Mouse (Mus musculus): ENCODE measurements around the gene Ifrd2.

The Ifrd2 gene

DNA sequence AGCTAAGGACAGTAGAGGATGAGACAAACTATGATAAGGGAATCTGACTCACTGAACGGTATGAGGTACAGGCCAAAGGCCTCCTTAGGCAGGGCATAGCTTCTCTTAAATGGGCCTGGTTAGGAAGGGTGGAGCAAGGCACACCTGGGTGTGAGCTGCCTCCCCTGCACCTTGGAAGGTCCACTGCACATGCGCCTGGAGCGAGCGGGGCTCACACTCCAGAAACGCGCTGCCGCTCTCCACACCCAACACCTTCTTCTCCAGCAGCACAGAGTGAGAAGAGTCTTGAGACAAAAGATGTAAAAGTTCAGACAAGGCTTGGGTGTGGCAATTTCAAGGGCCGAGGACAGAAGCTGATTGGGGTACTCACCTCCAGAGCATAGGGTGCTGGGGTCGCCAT, 12.0 kb downstream of the Ifrd2 start:
- in situ Hi-C loops (cut with MseI, MboI) = no loop called here

DNA sequence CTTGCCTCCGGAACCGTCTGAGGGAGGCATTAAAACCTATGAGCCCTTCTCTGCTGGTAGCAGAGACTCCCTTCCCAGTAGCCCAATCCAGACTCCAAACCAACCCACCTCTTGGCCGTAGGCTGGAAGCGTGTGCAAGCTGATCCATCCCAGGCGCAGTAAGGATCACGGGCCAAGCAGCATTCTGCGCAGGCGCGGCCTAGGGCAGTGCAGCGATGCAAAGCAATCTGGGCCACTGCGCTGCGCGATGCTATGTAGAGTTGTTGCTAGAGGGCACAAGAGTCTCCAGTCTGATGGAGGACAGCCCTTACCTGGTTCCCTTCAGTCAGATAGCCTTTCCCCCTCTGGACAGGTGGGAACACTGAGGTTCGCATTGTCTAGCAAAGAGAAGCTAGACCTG, 12.4 kb downstream of the Ifrd2 start:
- in situ Hi-C loops (cut with MseI, MboI) = no loop called here

DNA sequence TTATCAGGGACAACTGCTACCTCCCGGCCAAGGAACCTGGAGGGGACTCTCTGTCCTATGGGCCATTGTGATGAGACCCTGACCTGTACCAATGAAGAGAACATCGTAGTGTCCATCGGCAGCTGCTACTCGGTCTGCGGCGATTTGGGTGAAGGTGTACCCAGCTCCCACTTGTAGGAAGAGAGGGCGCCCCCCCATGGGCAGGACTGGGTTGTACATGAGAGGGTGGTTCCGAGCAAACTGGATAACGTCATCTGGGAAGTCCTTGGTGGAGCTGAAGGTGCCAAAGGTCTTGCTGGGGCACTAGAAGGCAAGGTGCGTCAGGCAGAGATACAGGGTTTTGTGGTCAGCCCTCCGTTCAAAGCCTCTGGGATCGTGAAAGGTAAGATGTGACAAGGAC, 13.3 kb downstream of the Ifrd2 start:
- in situ Hi-C loops (cut with MseI, MboI) = no loop called here

DNA sequence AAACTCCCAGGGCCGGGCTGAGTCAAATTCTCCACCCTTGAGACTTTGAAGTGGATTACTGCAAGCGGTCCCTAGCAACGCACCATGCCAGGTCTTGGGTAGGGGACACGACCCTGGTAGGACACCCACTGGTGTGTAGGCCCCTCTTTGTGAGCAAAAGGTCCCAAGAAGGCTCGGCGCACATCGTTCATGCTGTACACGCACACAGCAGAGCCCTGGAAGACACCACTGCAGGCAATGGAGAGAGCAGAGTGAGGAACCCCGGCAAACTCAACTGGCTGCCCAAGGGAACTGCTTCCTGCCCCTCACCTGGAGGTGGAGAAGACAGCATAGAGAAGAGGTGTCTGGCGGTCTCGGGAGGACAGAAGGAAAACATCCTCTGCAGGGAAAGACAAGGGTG, 13.8 kb downstream of the Ifrd2 start:
- in situ Hi-C loops (cut with MseI, MboI) = no loop called here

DNA sequence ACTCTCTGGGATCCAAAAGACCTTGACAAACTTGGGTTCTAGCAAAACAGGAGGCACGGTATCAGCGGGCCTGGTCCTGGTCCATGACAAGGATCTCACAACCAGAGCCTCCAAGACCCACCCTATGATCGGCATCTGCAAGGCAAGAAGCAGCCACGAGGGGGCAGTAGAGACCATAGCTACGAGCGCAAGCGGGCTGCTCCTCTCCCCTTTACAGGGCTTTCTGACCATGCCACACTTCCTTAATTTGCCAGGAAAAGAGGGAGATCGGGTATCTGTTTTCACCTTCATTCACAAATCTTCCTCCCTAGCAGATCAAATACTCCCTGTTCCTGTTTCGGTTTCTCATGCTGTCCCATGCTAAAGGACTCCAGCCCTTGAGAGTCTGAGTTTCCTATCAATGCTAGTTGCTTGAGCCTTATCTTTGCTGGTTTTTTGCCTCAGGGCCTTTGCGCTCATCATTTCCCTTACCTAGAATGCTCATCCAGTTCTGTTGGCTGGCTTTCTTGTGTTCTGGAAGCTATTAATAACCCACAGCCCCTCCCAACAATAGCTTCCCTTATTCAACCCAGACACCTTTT, 14.7 kb downstream of the Ifrd2 start:
- in situ Hi-C loops (cut with MseI, MboI) = no loop called here

DNA sequence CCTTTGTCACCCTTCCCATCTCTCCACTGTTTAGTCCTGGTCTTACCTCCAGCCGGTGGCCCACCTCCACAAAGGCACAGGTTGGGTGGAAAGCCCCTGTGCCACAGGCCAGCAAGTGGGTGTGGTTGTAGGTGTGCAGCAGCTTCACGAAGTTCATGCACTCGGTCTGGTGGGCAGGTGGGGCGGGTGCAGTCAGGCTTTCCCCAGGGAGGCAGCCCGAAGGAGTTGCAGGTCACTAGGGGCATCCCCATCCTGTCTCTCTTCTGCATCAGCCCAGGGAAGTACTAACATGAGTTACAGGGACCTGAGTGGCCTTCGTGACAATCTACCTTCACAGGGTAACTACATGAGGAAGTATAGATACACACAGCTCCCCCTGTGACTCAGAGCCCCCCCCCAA, 15.8 kb downstream of the Ifrd2 start:
- in situ Hi-C loops (cut with MseI, MboI) = no loop called here

DNA sequence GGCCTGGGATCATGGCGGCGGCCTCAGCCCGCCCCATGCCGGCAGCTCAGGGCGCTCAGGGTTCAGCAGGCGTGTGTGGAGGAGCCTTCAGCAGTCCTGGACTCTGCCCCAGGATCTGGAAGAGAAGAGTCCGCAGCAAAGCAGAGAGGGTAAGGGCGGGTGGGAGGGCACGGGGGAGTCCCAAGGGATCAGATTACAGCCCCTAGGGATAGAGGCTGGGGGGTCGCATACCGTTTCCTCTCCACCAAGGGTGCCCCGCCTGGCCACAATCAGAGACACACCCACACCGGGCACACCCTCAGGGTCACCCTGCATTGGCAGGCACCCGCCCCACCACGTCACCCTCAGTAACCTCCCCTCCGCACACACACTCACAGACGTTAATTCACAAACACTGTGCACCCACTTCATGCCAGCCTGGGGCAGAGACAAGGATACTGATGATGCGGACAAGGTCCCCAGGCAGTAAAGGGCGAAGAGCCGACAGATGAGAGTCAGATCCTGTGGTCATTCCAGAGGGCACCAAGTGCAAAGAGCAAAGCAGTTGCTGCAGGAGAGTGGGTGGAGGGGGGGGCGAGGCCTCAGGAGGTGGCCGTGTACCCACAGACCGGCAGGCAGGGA, 17.7 kb downstream of the Ifrd2 start:
- in situ Hi-C loops (cut with MseI, MboI) = no loop called here

DNA sequence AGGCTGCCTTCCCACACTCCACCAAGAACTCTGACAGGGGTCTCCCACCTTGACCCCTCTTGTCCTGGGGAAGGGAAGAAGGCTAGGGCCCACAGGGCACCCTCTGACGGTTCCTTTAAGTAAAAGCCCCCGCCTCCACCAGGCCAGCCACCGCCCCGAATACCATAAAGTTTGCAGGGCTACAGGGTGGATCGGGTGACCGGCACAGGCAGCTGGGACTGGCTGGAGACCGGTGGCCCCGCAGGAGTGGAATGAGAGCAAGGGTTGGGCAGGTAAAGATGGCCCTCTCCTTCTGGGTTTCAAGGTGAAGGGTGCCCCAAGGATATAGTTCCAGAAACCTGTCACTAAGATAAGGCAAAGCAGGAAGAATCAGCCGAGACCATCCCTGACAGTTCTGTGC, 19.1 kb downstream of the Ifrd2 start:
- in situ Hi-C loops (cut with MseI, MboI) = no loop called here

DNA sequence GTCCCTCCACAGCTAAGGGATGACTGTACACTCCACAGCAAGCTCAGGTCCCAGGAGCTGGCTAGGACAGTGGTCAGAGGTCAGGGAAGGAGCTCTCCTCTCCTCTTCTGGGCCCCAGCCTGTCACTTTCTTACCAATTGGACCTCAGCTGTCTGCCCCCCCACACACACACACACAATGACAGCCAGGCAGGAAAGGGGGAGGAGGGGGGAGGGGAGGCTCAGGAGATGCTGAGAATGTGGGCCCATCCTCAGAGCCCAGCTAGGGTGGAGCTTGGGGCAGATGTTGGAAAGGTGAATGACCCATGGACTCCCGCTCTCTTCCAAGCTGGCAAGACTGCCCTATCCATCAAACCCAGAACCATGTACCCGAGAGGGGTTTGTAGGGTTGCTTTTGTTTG, 19.6 kb downstream of the Ifrd2 start:
- in situ Hi-C loops (cut with MseI, MboI) = no loop called here

DNA sequence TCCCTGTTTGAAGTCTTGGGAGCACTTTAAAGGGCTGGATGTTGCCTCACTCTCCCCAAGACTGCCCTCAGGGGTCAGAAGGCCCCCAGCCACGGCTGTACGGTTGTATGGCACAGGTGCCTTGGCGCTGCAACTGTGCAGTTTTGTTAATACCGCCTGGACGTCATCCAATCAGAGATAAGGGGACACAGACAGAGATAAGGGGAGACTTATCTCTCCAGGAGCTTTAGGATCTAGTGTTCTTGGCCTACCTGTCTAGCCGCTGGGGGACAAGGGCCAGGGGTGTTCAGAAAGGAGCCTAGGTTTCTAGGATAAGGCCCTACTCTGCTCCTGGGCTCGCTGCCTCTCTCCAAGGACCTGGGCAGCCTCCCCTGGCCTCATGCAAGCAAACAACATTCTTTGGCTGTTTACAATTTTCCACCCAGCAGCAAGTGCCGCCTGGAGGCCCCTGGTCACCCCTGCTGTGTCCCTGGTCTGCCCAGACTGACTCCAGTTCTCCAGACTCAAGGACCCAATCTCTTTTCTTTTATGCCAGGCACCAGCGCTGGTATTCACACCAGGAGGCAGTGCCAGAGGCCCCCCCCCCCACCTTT, 20.3 kb downstream of the Ifrd2 start:
- in situ Hi-C loops (cut with MseI, MboI) = no loop called here

DNA sequence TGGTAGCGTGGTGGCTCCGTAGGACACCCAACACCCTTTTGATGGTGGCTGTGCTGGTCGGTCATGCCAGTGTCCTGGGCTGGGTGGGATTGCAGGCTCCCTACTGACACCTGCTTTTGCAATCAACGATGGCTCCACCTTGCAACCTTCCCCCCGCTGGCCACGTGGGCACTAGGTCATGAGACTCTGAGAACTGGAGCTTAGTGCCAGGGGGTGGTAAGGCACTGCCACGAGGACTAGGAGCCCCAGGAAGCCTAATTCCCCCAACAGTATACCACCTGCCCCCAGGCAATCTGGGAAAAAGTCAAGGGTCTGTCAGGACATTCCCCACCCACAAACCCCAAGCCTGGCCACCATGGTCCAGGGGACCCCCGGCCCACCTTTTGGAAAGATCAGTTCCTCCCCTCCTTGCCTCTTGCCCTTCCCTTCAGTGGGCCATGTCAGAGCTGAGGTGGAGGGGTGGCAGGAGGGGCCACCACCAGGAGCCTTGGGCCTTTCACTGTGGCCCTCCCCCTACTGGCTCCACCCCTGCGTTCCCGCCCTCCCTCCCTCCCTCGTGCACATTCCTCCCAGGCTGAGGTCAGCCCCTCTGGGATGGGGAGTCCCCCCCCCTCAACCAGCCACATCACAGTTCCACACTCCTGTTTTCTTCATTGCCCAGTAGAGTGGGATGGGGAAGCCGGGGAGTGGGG, 21.4 kb downstream of the Ifrd2 start, which contains the start of gene Sema3b:
Gene Sema3b (minus strand): TSS at position 489 of the 692 bp plus-strand sequence.
- in situ Hi-C loops (cut with MseI, MboI) = no loop called here

DNA sequence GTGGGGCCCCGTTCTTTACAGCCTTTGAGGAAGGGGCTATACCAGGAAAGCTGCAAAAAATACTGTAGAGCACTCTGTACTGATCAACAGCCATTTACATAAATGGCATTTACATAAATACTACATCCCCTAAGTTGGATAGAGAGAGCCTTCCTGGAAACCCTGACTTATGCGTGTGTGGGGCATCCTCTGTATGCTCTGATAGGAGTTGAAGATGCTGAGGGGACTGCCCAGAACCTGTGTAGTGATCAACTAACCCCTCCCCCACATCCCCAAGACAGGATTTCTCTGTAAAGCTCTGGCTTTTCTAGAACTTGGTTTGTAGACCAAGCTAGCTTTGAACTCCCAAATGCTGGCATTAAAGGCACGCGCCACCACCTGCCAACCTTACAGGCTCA, 22.0 kb downstream of the Ifrd2 start:
- in situ Hi-C loops (cut with MseI, MboI) = no loop called here

DNA sequence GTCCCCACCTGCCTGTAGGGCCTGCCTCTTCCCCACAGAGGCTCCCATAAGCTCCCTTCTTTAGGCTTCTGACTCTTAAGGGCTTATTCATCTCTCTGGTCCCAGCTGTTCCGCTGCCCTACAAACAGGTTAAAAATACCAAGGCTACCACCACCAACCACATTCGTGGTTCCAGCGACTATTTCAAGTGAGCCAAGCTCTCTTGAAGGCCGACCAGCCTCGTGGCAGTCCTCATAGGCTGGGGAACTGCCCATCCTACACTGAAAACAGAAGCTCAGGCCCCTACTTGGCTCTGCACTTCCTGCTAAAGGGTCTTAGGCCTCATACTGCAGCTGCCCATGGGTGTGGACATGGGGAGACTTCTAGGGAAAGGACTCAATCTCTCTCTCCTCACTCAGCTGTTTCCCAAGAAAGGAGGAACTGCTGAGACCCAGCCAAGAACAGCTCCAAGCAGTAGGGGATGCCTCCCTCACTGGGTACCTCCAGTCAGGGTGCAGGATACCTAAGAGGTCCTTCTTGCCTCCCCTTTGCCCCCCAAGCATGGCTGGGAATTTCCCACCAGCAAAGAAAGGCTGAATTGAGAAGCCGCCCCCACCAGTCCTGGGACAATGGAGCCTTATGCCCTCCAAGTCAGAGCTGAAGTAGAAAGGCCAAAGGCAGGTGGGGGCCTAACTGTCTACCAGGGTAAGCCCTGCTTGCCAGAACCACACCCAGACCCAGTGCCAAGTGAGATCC, 24.2 kb downstream of the Ifrd2 start:
- in situ Hi-C loops (cut with MseI, MboI) = no loop called here

DNA sequence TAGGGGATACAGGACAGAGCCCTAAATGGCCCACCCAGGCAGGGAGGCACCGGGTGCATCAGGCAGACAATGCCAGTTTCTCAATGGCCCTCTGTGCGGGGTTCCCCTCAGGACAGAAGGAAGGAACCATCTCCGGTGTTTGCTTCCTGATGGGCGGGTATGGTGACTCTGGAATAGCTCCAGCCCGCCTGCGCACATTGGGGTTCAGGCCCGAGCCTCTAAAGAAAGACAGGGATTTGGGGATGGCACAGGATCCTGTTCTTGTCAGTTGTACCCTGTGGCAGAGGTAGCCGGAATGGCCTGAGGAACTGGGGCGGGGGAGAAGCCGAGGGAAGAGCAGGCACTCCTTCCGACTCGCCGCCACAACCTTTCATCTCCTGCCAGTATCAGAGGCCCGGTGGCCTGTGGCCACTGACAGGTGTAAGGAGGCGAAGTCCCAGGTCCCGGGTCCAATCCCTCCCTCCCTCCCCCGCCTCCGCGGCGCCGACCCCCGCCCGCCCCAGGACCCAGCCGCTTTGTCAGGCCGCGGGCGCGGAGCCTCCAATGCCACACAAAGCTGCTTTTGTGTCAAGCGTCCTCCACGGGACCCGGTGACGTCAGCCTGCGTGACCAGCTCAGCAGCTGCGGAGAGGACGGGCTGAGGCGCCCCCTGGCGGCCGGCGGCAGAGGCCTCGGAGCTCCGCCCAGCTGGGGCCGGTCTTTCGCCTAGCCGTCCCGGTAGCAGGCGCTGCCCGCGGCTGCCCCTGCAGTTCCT, 24.9 kb downstream of the Ifrd2 start:
- in situ Hi-C loops (cut with MseI, MboI) = no loop called here

DNA sequence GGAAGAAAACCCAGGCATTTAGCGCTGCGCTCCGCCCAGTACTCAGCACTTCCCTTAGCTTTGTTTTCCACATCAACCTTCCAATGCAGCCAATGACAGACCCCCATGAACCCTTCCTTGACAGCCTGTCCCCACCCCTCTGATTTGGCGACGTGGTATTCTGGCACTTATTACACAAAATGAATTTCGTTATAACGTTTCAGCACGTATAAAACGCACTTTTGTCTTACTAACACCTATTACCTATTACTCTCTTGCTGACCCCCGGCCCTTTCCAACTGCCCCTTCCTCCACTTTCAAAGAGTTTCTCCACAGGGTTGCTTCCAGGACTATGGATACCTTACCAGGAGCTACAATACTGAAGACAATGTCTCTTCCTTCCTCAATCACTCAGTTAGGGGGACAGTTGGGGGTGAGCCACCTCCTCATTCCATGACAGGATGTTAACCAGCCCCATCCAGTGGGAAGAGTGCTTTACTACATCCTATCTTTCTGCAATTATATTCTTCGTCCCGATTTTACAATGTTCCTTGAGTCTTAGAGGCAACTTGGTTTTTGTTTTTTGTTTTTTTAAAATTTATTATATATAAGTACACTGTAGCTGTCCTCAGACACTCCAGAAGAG, 25.6 kb downstream of the Ifrd2 start:
- in situ Hi-C loops (cut with MseI, MboI) = no loop called here

DNA sequence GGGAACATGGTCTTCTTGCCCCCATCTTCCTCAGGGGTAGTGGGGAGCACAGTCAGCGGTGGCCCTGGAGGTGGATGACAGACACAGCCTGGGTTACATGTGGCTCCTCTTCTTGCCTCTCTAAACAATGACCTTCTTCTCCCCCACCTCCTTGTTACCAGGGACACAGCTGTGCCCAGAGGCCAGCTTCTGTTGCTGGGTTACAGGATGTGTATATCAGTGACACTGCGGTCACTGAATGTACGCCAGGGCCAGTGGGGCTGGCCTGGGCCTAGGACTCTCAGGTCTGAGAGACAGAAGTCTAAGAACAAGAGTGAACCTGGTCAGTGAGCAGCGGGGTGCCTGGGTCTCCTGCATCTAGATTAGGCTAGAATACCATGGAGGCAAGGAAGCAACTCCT, 27.6 kb downstream of the Ifrd2 start:
- in situ Hi-C loops (cut with MseI, MboI) = no loop called here

DNA sequence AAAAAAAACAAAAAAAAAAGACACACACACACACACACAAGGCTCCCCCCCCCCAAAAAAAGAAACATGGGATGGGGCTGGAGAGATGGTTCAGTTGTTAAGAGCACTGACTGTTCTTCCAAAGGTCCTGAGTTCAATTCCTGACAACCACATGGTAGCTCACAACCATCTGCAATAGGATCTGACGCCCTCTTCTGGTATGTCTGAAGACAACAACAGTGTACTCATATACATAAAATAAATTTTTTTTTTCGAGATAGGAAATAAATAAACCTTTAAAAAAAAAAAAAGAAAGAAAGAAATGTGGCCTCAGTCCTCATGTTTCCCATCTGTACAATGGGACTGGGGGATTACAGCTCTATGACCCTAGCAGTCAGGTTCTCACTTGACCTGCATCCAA, 30.0 kb downstream of the Ifrd2 start:
- in situ Hi-C loops (cut with MseI, MboI) = no loop called here

DNA sequence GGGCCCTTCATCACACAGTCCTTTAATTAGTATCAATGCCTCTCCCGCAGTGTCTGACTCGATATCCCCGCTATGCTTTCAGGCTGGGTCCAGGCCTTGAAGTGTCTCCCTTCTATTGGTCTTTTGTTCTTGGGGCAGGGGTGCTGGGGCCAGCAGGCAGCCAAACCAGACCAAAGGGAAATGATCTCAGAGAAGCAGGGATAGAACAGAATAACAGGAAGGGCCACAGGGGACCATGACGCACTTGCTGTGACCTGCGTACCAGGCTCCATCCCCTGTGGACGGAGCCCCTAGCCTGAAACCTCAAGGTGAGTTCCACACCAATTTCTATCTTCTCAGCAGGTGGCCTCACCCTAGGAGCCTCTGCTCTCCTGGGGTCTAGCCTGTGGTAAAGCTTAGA, 30.7 kb downstream of the Ifrd2 start:
- in situ Hi-C loops (cut with MseI, MboI) = no loop called here

DNA sequence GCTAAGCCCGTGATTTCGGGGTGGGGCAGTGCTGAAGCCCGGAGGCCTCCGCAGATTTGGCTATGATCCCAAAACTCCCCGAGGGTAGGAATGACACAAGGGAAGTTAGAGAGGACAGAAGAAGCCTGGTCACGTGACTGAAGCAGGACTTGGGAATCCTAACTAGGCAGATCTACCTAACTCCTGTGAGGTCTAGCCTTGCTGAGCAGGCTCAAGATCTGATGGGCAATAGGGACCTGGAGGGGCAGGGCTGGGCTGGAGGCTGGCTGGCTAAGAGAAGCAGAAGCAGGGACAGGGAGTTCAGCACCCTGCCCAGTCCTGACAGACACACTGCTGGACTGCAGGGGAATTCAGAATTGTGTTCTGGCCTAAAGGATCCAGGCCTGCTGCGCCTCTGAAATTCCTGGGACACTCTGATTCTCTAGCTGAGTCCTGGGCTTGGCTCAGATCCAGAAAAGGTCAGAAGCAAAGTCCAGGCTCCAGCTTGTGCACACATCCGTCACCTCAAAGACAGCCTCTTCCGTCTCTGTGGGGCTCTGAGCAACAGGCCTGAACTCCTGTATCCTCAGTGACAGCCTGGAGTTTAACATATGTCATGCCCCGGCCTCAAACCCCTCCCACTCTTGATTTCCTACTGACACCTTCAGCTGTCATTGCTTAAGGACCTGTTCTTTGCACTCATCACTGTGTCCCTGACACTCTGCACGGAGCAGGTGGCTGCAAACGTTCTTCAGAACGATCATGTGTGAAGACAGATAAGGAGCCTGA, 31.5 kb downstream of the Ifrd2 start:
- in situ Hi-C loops (cut with MseI, MboI) = no loop called here

DNA sequence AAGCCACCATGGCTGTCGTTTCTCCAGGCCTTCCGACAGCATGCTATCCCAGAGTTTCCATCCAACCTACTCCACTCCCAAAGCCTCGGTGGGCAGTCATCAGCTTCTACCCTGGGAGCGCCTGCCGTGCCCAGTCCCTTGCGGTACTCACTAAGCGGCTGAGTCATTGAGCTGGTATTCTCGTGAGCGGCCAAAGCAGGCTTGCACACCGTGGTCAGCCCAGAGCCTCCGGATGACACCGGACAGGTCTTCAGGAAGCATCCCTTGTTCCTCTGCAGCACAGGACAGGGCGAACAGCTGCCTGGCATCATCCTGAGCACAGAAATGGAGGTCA, 32.1 kb downstream of the Ifrd2 start:
- in situ Hi-C loops (cut with MseI, MboI) = no loop called here

Measured in mouse trophoblast stem cell (cell line).